Mouse (Mus musculus): ENCODE results near the gene Dnajc8.

Gene Dnajc8

DNA sequence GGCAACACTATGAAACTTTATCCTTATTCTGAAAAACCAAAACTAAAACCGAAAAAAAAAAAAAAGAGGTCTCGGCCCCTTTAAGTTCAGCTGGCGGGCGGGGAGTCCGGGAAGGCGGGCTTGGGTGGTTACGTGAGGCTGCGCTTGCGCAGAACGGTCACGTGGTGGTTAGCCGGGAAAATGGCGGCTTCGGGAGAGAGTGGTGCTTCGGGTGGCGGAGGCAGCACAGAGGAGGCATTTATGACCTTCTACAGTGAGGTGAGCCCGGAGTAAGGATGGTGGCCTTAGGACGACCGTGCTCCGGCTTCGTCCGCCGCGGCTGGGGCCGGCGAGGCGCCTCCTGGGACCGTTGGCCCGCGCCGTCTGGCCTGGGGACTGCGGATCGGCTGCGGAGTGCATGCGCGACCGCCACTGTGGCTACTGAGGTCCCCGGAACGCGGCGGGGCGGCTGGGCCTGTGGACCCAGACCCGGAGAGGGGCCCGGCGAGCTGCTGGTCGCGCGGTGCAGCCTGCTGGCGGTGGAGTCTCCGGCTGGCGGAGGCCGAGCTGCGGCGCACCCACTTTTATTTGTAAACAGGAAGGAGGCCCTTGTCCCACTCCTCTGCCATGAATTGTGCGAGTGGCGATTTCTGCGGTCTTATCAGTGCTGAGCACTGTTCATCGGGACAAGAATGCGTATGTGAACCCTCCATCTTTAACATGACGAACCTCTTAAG, at the start of gene Dnajc8:
Dnajc8 (plus strand) TSS at position 145 of the 716 bp plus-strand sequence.
- peak; percentile 95 for DNase-seq (ENCODE audit: low read depth, low spot score)

- DNase-seq (ENCODE audit: low read depth, low spot score): no peak
Observed at GRCm38 (mm10) chr4:132488521-132488920, 46.8 kb upstream of the Dnajc8 start.

DNA sequence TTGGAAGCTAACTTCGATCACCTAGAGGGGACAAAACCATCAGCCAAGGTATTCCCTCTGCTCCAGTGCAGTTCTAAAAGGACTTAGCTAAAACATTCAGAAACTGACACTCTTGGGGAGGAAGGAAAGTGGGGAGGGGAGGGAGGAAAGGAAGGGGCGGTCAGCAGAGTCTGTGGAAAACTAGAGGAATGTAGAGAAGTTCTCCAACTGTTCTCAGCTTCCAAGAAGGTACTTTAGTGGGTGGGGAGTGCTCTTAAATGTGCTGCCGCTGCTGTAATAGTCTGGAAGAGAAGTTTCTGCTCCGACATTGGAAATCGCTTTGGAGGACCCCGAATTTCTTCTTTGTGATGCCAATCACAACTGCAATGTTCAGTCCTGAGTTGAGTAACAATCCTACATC, 46.4 kb upstream of the Dnajc8 start:
- DNase-seq (ENCODE audit: low read depth, low spot score): no peak

DNA sequence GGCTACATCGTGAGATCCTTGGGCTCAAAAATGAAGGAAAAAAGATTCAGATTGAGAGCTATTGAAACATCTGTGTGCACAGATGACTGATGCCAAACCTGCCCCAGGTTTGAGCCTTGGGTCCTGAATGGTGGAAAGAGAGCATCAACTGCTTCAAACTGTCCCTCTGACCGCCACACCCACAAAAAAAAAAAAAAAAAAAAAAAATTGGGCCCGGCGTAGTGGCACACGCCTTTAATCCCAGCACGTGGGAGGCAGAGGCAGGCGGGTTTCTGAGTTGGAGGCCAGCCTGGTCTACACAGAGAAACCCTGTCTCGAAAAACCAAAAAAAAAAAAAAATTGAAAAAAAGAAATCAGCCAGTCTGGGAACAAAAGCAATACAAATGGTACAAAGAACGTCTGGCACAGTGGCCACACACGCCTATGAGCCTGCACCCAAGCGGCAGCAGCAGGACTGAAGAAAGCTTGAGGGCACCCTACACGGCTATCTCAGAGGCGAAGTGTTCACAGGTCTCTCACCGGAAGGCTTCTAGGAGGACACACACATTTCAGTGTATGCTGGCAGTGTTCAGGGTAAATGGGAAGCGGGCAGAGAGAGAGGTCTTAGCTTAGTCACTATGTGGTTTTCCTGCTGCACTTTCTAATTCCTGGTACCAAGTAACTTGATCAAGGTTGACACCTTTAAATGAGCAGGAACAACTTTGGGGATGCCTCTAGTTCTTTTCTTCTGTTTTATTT, 44.9 kb upstream of the Dnajc8 start:
- DNase-seq (ENCODE audit: low read depth, low spot score): no peak

- no peak for DNase-seq (ENCODE audit: low read depth, low spot score)
Observed at GRCm38 (mm10) chr4:132491057-132491456, 44.3 kb upstream of the Dnajc8 start.

GRCm38 (mm10) chr4:132491748-132492147, 43.6 kb upstream of the Dnajc8 start:
- no peak for DNase-seq (ENCODE audit: low read depth, low spot score)

DNA sequence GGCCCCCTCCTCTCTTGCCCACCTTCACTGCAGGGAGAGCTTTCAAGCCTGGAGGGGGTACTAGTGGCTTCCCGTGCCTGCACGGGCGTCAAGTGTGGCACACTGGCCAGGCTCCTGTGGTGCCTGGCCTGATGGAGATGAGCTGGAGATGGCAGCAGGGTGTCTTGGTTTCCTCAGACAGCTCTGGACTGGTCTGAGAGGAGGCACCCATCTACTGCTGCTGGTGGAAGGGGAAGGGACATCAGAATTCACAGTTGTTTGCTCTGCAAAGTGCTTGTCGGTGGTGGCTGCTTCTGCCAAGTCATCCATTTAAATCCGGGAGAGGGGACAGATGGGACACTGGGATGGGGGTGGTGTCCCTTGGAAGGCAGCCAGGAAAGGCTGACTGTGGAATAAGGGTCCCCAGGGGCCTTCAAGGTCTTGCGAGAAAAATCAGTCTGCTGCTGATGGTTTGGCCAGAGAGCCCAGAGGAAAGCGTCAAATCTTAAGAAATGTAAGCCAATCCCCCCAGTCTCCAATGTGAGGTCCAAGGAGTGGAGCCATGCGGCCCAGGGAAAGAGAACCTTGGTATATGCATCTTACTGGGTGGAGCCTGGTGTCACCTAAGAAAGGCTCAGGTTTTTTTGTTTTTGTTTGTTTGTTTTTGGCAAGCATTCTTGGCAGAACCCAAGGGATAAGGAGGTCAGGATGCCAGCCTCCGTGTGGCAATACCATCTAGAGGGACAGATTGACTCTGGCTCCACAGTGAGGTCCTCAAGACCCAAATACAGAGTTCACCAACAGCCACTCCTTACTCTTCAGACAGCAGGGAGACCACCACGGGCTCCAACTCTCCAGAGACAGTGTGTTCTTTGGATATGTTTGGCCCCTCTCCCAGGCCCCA, 42.9 kb upstream of the Dnajc8 start:
- no peak for DNase-seq (ENCODE audit: low read depth, low spot score)

GRCm38 (mm10) chr4:132494271-132494918, 41.0 kb upstream of the Dnajc8 start:
- no peak for DNase-seq (ENCODE audit: low read depth, low spot score)

GRCm38 (mm10) chr4:132501639-132502038, 33.7 kb upstream of the Dnajc8 start:
- DNase-seq (ENCODE audit: low read depth, low spot score): no peak

DNA sequence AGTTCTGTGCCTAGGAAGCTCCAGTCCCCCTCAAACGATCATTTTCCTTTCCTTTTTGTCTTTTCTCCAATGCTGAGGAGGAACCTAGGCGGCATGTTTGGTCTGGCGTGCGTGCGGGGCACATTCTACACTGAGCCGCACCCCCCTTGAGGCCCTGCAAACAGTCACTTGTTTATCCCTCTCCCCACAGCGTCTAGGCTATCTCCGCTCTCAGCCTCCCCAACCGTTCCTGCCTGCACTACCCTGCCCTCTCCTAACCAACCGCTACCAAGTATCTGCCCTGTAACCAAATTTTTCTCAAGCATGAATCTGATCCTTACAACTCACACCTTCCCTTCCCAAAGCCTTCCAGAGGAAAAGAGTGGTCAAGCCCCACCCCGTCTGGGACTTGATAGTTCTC, 32.0 kb upstream of the Dnajc8 start:
- no peak for DNase-seq (ENCODE audit: low read depth, low spot score)

DNA sequence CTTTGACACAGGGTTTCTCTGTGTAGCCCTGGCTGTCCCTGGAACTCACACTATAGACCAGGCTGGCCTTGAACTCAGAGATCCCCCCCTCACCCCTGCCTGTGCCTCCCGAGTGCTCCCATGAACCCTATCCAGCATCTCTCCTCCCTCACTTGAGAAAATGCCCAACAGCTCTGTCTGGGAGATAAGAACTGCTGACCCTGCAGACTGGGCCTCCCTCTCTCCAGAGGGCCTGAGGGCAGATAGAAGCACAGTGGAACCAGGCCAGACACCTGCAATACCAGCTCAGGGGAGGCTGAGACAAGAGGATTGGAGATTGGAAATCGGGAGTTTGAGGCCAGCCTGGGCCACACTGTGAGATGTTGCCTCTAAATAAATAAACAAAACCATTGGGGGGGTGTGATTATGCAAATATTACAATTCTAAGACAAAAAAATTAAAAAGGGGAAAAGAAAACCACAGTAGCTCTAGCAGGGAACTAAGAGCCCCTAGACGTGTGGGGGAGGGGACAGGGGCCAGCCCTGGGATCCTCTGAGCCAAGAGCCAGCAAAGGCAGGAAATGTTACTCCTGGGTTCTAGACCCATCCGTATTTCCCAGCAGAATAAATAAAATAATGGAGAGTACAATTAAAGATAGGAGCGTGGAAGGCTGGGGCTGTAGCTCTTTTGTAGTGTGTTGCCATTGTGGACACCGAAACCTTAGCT, 30.2 kb upstream of the Dnajc8 start:
- no peak for DNase-seq (ENCODE audit: low read depth, low spot score)

GRCm38 (mm10) chr4:132505800-132506199, 29.6 kb upstream of the Dnajc8 start:
- DNase-seq (ENCODE audit: low read depth, low spot score): no peak

DNA sequence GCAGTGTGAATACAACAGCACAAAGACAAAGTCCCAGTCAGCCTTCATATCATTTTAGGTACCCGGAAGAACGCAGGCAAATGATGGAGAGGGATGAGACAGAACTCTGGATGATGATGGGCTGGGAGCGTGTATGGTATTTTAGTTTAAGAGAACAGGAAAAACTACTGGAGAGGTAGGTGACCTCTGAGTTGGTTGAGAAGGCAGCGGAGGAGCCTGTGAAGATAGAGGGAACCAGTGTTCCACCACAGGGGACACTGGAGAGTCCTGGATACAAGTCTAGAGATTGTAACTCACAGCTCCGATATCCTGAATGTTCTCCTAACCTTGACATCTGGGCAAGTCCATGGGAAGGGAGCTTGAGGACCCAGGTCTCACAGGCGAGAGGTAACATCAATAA, 29.1 kb upstream of the Dnajc8 start:
- no peak for DNase-seq (ENCODE audit: low read depth, low spot score)

- no peak for DNase-seq (ENCODE audit: low read depth, low spot score)
Observed at GRCm38 (mm10) chr4:132507210-132507609, 28.1 kb upstream of the Dnajc8 start.

- DNase-seq (ENCODE audit: low read depth, low spot score): peak; percentile 54
Observed at GRCm38 (mm10) chr4:132509621-132510296, 25.6 kb upstream of the Dnajc8 start.

DNA sequence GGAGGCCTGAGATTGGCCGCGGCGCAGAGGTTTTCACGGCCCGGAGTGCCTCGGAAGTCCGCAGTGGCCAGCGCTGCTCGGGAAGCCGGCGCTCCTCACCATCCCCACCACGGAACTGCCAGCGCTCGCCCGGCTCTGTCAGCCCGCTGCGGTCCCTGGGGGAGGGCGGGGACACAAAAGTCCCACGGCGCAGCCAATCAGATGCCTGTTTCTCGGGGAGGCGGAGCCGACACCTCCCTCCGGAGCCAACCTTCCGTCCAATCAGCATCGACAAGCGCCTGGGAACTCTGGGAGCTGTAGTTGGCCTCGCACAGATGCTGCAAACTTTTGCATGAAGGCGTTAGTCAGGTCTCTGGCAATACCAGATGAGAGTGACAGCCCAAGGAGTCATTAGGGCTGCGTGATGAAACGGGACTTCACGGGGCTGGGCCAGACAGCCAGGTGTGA, 25.0 kb upstream of the Dnajc8 start, which contains the start of gene Sesn2:
Sesn2 (minus strand) TSS at position 150 of the 447 bp plus-strand sequence.
- DNase-seq (ENCODE audit: low read depth, low spot score): peak; percentile 96

GRCm38 (mm10) chr4:132512080-132512479, 23.3 kb upstream of the Dnajc8 start:
- no peak for DNase-seq (ENCODE audit: low read depth, low spot score)

- DNase-seq (ENCODE audit: low read depth, low spot score): no peak
Observed at GRCm38 (mm10) chr4:132513395-132514273, 21.7 kb upstream of the Dnajc8 start.

DNA sequence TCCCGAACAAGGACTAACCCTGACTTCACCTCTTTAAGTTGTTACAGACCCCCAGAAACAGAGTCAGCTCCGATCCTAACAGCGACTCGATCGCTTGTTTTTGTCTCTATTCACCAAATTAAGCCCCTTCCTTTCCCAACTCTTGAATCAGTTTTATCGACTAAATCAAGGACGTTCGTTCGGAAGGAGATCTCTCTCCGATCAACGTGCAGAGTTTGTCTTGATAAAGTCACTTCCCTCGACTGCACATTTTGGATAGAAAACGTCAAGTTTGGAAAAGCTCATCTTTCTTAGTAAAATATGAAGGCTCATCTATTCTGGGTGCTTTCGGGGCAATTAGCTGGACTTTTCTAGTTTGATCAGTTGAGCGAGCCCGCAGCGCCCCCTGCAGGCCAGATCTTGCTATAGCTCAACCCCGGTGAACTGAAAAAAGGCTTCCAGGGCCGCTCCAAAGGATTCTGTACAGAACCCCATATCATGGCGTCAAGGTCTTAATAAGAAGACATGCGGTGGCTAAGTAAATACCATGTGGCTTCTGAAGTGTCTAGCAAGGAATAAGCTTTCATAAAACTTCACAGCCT, 20.7 kb upstream of the Dnajc8 start:
- peak; percentile 86 for DNase-seq (ENCODE audit: low read depth, low spot score)
